Mouse (Mus musculus) myocyte (in vitro differentiated cells): Measurements from ENCODE around the gene Rcc1. TPM values are rescaled to one million over a fixed set of nuclear protein-coding genes. Genes with fewer than 3 reads are reported as not detected.
"Not testable (repeated sequence)": the region's sequence is repeated elsewhere in the genome, so short reads cannot be mapped to it uniquely, and the experiment has no call there.

Experiments
- H3K27me3 ChIP-seq: one replicate; pipeline ENCODE4 v1.6.1; 2011; ENCODE audit not compliant: control insufficient read depth, insufficient read depth, insufficient read length
- H3K36me3 ChIP-seq: one replicate; pipeline ENCODE4 v1.6.1; 2011; ENCODE audit not compliant: control insufficient read depth, insufficient read depth
- H3K4me2 ChIP-seq: one replicate; pipeline ENCODE4 v1.6.1; 2011; ENCODE audit warnings: low read depth, control low read depth
- H3K4me3 ChIP-seq: one replicate; pipeline ENCODE4 v1.5.1; 2011; ENCODE audit warnings: mild to moderate bottlenecking, control low read depth, moderate library complexity
- H3K79me2 ChIP-seq: one replicate; pipeline ENCODE4 v1.6.1; 2011; ENCODE audit not compliant: control insufficient read depth, insufficient read depth
- H3ac ChIP-seq: one replicate; pipeline ENCODE4 v1.6.1; 2011; ENCODE audit not compliant: control insufficient read depth, insufficient read length
- CEBPB ChIP-seq: IDR thresholded peaks from 2 replicates; pipeline ENCODE4 v1.6.1; 2011; ENCODE audit warnings: mild to moderate bottlenecking, moderate library complexity; ENCODE audit not compliant: poor library complexity, insufficient read depth, severe bottlenecking
- E2F4 ChIP-seq: IDR thresholded peaks from one replicate; pipeline ENCODE4 v1.6.1; 2011; ENCODE audit warnings: mild to moderate bottlenecking, control low read depth, moderate library complexity; ENCODE audit not compliant: insufficient read depth
- MAX ChIP-seq: IDR thresholded peaks from one replicate; pipeline ENCODE4 v1.6.1; 2011; ENCODE audit warnings: low read depth, mild to moderate bottlenecking, control low read depth
- MYOD1 ChIP-seq, 3 experiments: IDR thresholded peaks; one replicate each; pipeline ENCODE4 v1.6.1; 2011; ENCODE audit warnings: control low read depth in 2 of 3, low read depth in 2 of 3, mild to moderate bottlenecking in 2 of 3, moderate library complexity in 1 of 3; ENCODE audit not compliant: insufficient read length in 2 of 3, control insufficient read depth in 1 of 3
- MYOG ChIP-seq, 3 experiments: IDR thresholded peaks; one replicate each; pipeline ENCODE4 v1.6.1; 2011; ENCODE audit warnings: control low read depth in 2 of 3, low read depth in 2 of 3, mild to moderate bottlenecking in 2 of 3; ENCODE audit not compliant: insufficient read length in 2 of 3, control insufficient read depth in 1 of 3, insufficient read depth in 1 of 3
- POLR2A ChIP-seq: IDR thresholded peaks from one replicate; pipeline ENCODE4 v1.6.1; 2011; ENCODE audit warnings: low read depth, mild to moderate bottlenecking, control low read depth, moderate library complexity; ENCODE audit not compliant: insufficient read length
- POLR2AphosphoS2 ChIP-seq: IDR thresholded peaks from one replicate; pipeline ENCODE4 v1.6.1; 2011; ENCODE audit warnings: low read depth, control low read depth; ENCODE audit not compliant: insufficient read length
- REST ChIP-seq: IDR thresholded peaks from one replicate; pipeline ENCODE4 v1.6.1; 2011; ENCODE audit warnings: mild to moderate bottlenecking, control low read depth, moderate library complexity; ENCODE audit not compliant: insufficient read depth, insufficient read length
- SRF ChIP-seq: IDR thresholded peaks from one replicate; pipeline ENCODE4 v1.6.1; 2011; ENCODE audit warnings: low read depth; ENCODE audit not compliant: control insufficient read depth, insufficient read length
- TCF12 ChIP-seq: IDR thresholded peaks from one replicate; pipeline ENCODE4 v1.6.1; 2011; ENCODE audit warnings: mild to moderate bottlenecking, control low read depth; ENCODE audit not compliant: poor library complexity, insufficient read depth, severe bottlenecking
- TCF3 ChIP-seq: IDR thresholded peaks from one replicate; pipeline ENCODE4 v1.6.1; 2011; ENCODE audit warnings: low read depth, control low read depth; ENCODE audit not compliant: insufficient read length
- USF1 ChIP-seq: IDR thresholded peaks from one replicate; pipeline ENCODE4 v1.6.1; 2011; ENCODE audit warnings: low read depth, mild to moderate bottlenecking, control low read depth, moderate library complexity
- polyA plus RNA-seq: library from polyadenylated mRNA; unstranded; fragments of >200 nt; fragmentation: generic; extraction: Trizol; gene quantifications from one replicate; pipeline ENCODE4 v1.2.1, GENCODE M21; 2012; ENCODE audit warnings: missing spikeins

The Rcc1 gene
- polyA plus RNA-seq, 1 experiment: 33.2 TPM

GRCm38 (mm10) chr4:132305276-132305675 is 48.1 kb downstream of the Rcc1 start:
- H3K36me3 ChIP-seq: peaks cover 2% of the 10 kb centered on the region
- TF ChIP-seq POLR2A (no peak), TCF12 (no peak), TCF3 (no peak), REST (no peak), MYOG (IDR thresholded peaks at IDR 0.05; ENCODE audit: control insufficient read depth in 1 of 3, insufficient read depth in 1 of 3, insufficient read length in 2 of 3, low read depth in 2 of 3) (no peak), USF1 (no peak), POLR2AphosphoS2 (no peak), MYOD1 (IDR thresholded peaks at IDR 0.05; ENCODE audit: control insufficient read depth in 1 of 3, insufficient read length in 2 of 3, low read depth in 2 of 3) (no peak), CEBPB (no peak), E2F4 (no peak), SRF (no peak), MAX (no peak)
- no peak overlapping the region for H3K4me2 ChIP-seq
- H3K27me3 ChIP-seq: no peaks in the 10 kb centered on the region
- H3ac ChIP-seq: no peak overlapping the region
- no peak overlapping the region for H3K4me3 ChIP-seq
- H3K79me2 ChIP-seq: peaks cover 14% of the 10 kb centered on the region

DNA sequence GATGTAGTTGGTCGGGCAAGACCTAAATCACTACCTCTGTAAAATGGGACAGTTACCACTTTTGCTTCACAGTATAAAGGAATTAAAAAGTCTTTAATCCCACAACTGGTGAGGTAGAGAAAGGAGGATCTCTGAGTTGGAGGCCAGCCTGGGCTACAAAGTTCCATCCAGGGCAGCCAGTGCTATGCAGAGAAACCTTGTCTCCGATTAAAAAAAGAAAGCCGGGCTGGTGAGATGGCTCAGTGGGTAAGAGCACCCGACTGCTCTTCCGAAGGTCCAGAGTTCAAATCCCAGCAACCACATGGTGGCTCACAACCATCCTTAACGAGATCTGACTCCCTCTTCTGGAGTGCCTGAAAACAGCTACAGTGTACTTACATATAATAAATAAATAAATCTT is 49.9 kb downstream of the Rcc1 start:
- not testable (repeated sequence) for H3K36me3 ChIP-seq, H3K27me3 ChIP-seq, H3K79me2 ChIP-seq
- Histone ChIP-seq H3K4me3 (peak overlapping the region; percentile 14), H3ac (peak overlapping the region; percentile 17), H3K4me2 (peak overlapping the region; percentile 32)

DNA sequence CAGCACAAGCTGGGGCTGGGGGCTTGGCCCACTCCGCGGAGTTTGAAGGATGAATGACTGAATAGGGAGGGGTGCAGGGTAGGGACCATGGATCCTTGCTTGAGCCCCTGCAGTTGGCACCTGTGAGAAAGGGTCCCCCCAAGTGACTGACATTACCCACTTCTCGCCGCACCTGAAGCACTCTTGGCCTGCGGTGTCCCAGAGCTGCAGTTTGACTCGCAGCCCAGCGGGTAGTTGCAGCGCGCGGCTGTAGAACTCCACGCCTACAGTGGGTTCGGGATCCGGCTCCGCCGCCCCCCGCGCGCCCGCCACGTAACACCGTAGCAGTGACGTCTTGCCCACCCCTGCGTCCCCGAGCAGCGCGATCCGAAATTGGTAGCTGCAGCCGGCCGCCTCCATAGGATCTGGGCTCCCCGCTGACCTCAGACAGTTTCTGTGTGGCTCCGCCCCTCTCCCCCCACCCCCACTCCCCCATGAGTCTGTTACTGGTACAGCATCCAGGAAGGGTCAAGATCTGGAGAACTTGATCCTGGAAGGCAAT is 50.4 kb downstream of the Rcc1 start, which contains the start of gene Rab42:
Gene Rab42, minus strand, starts transcription at position 447 of the 541 bp plus-strand sequence.
- Histone ChIP-seq H3K27me3 (no peaks in the 10 kb centered on the region), H3ac (peak within 1 kb of the TSS; percentile 17), H3K36me3 (no peaks in the 10 kb centered on the region)

GRCm38 (mm10) chr4:132301965-132302938 is 51.2 kb downstream of the Rcc1 start:
- H3K4me2 ChIP-seq: peak overlapping the region; percentile 66
- peak overlapping the region; percentile 17 for H3ac ChIP-seq
- peak overlapping the region; percentile 14 for H3K4me3 ChIP-seq
- H3K36me3 ChIP-seq: no peaks in the 10 kb centered on the region
- TF ChIP-seq USF1: no peak
- TF ChIP-seq MYOD1 (IDR thresholded peaks at IDR 0.05; ENCODE audit: control insufficient read depth in 1 of 3, insufficient read length in 2 of 3, low read depth in 2 of 3): no peak
- TF ChIP-seq MYOG (IDR thresholded peaks at IDR 0.05; ENCODE audit: control insufficient read depth in 1 of 3, insufficient read depth in 1 of 3, insufficient read length in 2 of 3, low read depth in 2 of 3): no peak
- no peak for TF ChIP-seq POLR2A
- no peak for TF ChIP-seq SRF
- no peak for TF ChIP-seq CEBPB
- no peaks in the 10 kb centered on the region for H3K79me2 ChIP-seq
- H3K27me3 ChIP-seq: no peaks in the 10 kb centered on the region

More for the DNA sequence above, 50.4 kb downstream of the Rcc1 start, which contains the start of gene Rab42:
- Histone ChIP-seq H3K79me2 (no peaks in the 10 kb centered on the region), H3K4me3 (peak within 1 kb of the TSS; percentile 14), H3K4me2 (peak within 1 kb of the TSS; percentile 66)
- TF ChIP-seq USF1 (no peak), SRF (no peak)

DNA sequence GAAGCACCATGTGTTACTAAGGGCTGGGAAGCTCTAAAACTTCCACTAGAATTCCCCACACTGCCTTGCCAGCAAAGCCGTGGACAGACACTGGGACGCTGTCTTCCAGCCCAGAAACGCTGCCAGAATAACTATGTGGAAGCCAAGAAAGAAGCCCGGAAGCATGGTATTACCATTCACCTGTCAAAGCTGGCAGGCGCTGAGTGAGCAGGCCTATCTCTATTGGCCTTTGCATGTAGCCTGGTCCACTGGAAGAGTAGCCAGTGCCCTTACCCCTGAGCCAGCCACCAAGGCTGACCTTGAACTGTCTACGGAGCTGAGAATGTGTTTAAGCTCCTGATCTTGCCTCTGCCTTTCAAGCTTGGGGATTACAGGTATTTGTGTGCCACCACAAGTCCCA is 51.9 kb downstream of the Rcc1 start:
- no peak for TF ChIP-seq MYOG (IDR thresholded peaks at IDR 0.05; ENCODE audit: control insufficient read depth in 1 of 3, insufficient read depth in 1 of 3, insufficient read length in 2 of 3, low read depth in 2 of 3)
- TF ChIP-seq MYOD1 (IDR thresholded peaks at IDR 0.05; ENCODE audit: control insufficient read depth in 1 of 3, insufficient read length in 2 of 3, low read depth in 2 of 3): no peak
- TF ChIP-seq REST: no peak
- TF ChIP-seq E2F4: no peak
- no peak for TF ChIP-seq POLR2AphosphoS2
- TF ChIP-seq MAX: no peak
- no peak for TF ChIP-seq TCF12
- no peak for TF ChIP-seq SRF
- TF ChIP-seq POLR2A: no peak
- TF ChIP-seq USF1: no peak
- TF ChIP-seq TCF3: no peak
- no peak for TF ChIP-seq CEBPB
- H3K79me2 ChIP-seq: no peaks in the 10 kb centered on the region
- no peak overlapping the region for H3ac ChIP-seq
- no peaks in the 10 kb centered on the region for H3K27me3 ChIP-seq
- H3K4me3 ChIP-seq: no peak overlapping the region
- no peaks in the 10 kb centered on the region for H3K36me3 ChIP-seq
- no peak overlapping the region for H3K4me2 ChIP-seq
